Mouse (Mus musculus) lung, adult 2 months (tissue): ENCODE measurements around the gene H2afz.
"Not testable (repeated sequence)": the region's sequence is repeated elsewhere in the genome, so short reads cannot be mapped to it uniquely, and the experiment has no call there.

ENCODE experiments used
- CTCF ChIP-seq: fragments of 200-500 bp; IDR thresholded peaks from 2 replicates; pipeline ENCODE4 v1.5.1; 2011; ENCODE audit warnings: mild to moderate bottlenecking, low read length, control low read depth; ENCODE audit not compliant: insufficient read depth
- POLR2A ChIP-seq: fragments of 200-500 bp; IDR thresholded peaks from 2 replicates; pipeline ENCODE4 v1.6.1; 2011; ENCODE audit warnings: low read depth, mild to moderate bottlenecking, control low read depth, low read length, borderline replicate concordance; ENCODE audit errors: extremely low read depth

DNA sequence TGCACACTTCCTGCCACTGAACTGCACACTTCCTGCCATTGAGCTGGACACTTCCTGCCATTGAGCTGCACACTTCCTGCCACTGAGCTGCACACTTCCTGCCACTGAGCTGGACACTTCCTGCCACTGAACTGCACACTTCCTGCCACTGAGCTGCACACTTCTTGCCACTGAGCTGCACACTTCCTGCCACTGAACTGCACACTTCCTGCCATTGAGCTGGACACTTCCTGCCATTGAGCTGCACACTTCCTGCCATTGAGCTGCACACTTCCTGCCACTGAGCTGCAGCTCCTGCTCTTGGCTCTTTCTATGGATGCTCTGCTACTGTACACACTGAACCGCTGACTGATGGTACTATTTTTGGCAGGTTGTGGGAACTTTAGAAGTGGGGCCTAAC, 11.3 kb upstream of the H2afz start:
- not testable (repeated sequence) for TF ChIP-seq POLR2A, CTCF
